Mouse (Mus musculus): ENCODE measurements around the gene Fndc5.

Fndc5 gene

DNA sequence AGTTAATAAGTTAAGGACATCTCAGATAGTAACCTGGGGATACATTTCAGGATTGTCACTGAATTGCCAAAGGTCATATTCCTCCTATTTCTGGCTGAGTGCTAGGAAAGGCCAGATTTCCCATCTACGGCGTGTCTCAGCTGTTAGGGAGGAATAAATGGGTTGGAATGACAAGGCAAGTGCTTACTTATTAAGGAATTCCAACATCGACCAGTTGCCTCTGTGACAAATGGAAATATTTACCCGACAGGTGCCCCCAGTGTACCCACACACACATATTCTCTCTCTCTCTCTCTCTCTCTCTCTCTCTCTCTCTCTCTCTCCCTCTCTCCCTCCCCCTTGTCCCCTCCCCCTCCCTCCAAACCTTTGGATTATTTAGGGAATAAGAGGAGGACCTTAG, 9.1 kb downstream of the Fndc5 start:
- in situ Hi-C loops (cut with MseI, MboI) = no loop called here

DNA sequence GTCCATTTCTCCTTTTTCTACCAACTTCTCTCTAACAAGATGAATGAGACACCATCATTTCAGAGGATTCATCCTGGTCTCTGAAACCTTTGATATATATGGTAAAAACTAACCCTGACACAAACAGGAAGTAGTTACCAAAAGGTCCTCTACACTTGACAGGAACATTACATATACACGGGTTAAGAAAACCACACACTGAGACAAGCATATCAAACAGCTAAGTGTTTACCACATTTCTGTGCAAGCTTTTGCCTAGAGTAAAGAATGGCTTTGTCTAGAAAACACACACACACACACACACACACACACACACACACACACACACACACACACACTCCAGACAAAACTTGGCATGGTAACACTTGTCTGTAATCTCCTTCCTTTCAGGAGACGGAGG, 9.6 kb downstream of the Fndc5 start:
- in situ Hi-C loops (cut with MseI, MboI) = no loop called here

DNA sequence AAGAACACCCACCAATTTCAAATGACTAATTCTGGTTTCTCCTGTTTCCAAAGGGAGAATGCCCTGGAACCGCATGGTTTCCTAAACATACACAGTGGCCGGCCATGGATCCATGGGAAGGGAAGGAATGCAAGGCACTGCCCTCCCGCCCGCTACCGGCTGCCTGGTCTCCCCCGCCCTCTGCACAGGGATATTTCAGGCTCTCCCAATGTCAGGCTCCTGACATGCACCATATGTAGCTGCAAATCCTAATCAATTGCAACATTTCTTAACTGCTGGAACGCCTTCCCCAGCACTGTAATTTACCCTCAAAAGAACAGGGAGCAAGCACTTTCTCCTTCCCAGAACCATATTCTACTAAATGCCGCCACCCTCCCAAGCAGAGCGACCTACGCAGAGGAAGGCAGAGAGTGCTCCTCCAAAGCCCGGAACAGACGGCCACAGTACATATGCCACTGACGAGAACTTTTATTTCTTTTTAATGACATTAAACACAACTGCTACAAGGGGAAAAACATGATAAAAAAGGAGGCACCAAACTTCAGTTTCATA, 10.8 kb downstream of the Fndc5 start:
- in situ Hi-C loops (cut with MseI, MboI) = no loop called here

DNA sequence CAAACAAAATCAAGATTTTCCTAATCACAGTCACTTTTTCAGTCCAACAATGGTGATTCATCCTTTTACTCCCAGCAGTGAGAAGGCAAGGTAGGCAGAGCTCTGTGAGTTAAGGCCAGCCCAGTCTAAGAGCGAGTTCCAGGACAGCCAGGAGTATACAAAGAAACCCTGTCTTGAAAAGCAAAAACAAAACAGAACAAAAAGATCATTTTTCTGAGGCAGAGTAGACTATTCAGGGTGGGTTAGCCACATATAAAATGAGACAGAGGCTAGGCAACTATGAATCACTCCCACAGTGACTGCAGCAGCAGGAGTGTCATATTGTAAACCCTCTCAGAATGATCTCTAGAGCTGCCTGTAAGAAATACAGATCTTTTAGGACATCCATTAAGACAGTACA, 12.5 kb downstream of the Fndc5 start:
- in situ Hi-C loops (cut with MseI, MboI) = no loop called here

DNA sequence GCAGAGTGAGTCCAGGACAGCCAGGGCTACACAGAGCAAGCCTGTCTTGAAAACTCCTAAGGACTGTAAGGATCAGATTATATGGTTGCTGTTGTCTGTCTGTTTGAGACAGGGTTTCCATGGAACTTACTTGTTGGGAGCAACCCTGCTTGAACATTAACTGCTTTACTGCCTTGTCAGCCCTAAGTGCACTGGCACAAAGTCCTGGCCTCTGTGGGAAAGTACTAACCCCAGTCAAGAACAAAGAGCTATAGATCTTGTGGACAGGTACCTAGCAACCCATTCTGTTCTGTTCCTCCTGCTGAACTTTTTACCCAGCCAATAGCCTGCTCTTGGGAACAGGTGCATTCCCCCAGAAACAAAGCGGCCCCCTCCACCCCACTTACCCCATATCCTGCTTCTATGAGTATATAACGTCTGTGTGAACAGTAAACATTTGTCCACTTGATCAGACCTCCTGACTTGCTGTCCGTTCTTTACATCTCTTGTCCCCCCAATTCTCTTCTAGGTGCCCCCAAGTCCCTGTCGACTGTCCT, 14.5 kb downstream of the Fndc5 start:
- in situ Hi-C loops (cut with MseI, MboI) = no loop called here

DNA sequence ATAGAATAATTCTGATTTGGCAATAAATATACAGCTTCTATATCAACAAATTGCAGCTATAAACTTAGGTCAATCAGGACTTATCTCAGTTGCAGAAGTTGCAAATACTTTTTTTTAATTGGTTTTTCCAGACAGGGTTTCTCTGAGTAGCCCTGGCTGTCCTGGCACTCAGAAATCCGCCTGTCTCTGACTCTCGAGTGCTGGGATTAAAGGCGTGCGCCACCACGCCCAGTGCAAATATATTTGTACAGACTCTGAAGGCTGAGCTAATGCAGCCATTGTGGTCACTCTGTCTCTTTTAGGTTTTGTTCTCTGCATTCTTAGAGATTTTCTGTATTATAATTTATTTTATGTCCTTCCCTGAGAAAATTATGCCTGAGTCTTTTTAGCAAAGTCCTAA, 20.7 kb downstream of the Fndc5 start:
- in situ Hi-C loops (cut with MseI, MboI) = no loop called here

DNA sequence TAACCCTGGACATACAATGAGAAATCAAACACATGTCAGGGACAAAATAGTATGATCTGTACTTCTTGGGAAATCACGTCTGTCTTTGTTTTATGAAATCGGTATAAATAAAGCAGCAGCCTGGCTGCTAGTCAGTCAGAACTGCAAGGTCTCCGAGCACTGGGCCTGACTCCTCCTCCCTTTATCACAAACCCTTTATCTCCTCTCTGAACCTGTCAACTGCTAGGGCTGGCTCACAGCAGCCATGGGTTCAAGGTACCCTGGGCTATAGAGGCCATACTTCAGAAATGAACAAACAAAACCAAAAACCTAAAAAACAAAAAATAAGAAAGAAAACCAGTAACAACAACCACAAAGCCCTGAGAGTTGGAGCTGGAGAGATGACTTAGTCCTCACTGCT, 21.8 kb downstream of the Fndc5 start:
- in situ Hi-C loops (cut with MseI, MboI) = no loop called here

DNA sequence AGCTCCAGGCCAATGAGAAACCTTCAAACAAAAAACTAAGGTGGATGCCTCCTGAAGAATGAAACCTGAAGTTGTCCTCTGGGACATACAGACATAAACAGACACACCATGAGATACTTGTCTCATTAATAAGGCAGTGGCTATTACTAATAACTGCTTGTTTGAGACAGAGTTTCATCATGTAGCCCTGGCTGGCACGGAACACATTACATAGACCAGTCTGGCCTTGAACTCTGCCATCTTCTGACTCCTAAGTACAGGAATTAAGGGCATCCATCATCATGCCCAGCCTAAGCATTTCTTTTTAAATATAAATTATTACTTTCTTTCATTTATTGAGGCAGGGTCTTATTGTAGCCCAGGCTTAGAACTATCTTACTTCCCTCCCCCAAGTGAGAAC, 24.3 kb downstream of the Fndc5 start:
- in situ Hi-C loops (cut with MseI, MboI) = no loop called here

DNA sequence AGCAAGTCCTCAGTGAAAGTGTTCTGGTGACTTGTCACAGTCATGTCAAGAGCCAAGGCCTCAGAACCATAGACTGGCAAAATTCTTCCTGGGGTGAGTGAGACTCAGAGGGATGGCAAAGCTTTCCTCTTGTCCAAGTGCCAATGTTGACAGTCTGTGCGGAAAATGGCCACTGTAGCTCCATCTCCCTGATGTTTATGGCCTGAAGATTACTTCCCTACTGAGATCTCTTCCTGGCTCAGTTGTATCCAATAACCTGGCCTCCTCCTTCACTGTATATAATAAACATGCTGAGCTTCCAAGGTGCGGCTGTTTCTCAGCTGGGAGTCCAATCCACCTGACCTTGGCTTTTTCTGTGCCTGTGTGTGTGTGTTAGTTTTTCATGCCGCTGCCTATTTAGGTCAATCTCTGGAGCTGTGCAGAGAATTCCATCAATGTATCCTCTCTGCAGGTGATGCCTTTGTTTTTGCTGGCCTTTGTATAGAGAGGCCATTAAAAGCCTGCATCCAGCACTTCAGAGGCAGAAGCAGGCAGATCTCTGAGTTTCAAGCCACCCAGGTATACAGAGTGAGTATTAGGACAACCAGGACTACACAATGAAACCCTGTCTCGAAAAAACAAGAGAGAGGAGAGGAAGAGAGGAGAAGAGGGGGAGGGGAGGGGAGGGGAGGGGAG, 24.9 kb downstream of the Fndc5 start:
- in situ Hi-C loops (cut with MseI, MboI) = no loop called here

DNA sequence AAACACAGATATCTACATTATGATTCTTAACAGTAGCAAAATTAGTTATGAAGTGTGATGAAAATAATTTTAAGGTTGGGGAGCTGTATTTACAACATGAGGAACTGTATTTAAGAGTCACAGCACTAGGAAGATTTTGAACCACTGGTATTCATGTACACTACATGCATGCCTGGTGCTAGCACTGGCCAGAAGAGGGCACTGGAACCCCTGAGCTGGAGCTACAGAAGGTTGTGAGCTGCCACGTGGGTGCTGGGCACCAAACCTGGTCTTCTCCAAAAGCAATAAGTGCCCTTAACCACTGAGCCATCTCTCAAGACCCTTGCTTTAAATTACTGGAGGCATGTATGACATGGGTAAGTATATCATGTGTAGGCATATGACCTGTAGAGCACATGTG, 35.7 kb downstream of the Fndc5 start:
- in situ Hi-C loops (cut with MseI, MboI) = no loop called here

DNA sequence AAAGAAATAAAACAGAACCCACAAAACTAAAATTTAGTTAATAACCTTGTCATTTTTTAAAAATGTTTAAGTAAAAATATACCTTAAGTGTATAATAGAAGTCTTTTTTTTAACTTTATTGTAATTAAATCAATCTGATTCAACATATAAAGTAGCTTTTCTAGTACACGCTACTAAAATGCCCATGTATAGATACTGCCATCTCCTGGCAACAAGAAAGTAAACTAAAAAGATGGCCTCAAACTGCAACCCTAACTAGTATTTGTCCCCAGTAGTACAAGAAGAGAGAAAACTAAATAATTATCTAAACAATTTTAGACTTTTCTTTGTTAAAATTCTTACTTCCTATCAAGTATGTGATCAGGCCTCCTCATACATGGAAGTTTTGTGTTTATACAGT, 42.8 kb downstream of the Fndc5 start:
- in situ Hi-C loops (cut with MseI, MboI) = no loop called here

DNA sequence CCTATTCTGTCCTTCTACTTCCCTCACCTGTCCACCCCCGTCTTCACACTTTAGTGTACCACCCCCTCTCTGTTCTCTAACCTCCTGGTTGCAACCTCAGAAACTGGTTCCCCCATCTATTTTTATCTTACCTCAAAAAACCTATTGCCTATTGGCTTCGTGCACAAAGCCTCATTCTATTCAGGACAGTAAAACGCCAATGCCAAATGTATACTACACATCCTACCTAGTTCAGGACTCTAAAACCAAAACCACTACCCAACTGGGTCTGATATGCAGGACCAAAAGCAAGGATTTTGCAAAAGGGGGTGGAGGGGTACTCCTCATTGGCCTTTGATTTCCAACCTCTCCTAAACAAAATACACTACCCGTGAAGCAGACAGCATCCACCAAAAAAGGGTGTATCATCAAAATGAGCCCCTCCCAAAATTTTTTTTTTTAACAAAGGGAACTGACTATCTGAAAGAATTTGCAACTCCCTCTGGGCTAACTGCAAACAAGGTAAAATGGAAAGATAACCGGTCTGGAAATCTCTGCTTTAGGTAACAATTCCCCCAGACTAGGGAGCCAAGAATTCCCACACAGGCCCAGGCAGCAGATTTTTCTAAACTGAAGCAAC, 51.4 kb downstream of the Fndc5 start:
- in situ Hi-C loops (cut with MseI, MboI) = no loop called here

DNA sequence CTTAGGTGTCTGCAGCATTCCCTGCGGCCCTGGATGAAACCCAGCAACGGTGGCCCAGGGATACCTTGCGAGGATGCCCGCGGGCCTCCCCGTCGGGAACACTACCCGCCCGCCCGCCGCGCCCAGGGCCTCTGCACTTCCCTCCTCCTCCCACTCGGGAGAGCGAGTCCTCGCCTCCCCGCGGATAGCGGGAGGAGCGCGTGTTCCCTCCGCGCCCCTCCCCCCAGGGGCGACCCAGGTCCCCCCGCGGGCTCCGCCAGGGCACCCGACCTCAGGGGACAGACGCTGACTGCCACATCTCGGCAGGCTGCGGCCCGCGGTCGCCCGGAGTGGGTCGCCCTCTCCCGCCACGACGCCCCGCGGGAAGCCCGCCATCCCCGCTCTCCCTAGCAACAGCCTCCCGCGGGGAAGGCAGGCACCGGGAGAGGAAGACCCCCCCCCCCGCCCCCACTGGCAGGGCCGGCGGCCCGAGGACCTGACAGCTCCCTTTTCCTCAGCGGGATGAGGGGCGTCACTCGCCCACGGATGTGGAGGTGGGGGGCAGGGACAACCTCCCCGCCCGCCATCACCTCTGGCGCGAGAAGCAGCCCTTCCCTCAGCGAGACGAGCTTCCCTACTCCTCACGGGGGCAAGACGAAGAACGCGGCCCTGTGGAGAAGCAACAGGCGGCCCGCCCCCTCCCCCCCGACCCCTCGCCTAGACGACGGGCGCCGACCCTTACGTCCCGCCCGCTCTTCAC, 52.2 kb downstream of the Fndc5 start:
- in situ Hi-C loops (cut with MseI, MboI) = no loop called here

DNA sequence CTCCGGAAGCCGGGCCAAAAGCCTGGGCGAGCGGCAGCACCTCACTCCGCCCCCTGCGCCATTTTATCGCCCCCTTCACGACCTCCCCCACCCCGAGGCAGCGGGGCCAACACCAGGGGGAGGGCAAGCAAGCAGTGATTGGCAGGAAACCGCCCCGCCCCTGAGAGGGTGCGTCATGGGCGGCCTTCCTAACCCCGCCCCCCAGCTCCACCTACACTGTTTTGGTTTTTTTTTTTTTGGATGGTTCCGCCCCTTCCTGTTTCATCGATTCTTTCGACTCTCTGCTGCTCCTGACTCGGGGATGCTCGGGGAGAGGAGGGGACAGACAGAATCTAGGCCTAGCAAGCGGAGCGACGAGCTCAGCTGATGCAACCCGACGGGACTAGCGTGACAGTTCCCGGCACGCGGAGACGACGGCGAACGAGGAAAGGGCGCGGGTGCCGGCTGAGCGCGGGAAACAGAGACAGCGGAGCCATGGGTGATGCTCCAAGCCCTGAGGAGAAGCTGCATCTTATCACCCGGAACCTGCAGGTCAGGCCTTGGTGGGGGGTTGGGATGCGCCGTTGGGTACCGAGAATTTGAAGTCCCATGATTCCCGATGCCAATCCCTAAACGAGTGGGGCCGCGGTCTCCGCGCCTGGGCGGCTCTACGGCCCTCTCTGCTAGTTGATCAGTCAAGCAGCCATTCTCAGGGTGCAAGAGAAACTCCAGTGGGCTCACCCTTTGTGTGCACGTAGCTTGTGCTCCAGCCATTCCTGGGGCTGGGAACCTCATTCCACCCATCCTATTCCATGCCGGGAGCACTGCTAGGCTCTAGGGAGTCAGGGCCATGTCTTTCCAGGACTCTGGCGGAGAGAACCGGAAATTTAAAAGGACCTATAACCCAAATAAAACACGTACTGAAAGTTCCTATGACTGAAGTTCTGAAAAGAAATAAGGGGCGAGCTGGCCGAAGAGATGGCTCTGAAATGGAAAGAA, 53.0 kb downstream of the Fndc5 start, which contains the start of the genes S100pbp and Yars:
Gene S100pbp (minus strand): TSS at position 186 of the 978 bp plus-strand sequence.
Gene Yars (plus strand): TSS at position 219 of the 978 bp plus-strand sequence.
- in situ Hi-C loops (cut with MseI, MboI) = no loop called here

DNA sequence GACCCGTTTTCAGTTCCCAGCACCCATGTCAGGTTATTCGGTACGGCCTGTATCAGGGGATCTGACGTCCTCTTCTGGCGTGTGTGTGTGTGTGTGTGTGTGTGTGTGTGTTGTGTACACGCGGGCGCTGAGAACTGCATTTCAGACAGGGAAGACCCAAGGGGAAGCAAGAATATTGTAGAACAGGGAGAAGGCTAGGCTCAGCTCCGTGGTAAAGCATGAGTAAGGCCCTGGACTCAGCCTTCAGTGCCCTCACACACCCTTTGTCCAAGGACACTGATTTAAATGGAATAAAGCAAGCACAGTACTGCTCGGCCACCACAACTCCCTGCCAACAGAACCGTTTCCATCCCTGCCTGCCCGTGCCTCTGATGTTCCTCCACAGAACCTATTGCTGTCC, 53.7 kb downstream of the Fndc5 start:
- in situ Hi-C loops (cut with MseI, MboI) = no loop called here

DNA sequence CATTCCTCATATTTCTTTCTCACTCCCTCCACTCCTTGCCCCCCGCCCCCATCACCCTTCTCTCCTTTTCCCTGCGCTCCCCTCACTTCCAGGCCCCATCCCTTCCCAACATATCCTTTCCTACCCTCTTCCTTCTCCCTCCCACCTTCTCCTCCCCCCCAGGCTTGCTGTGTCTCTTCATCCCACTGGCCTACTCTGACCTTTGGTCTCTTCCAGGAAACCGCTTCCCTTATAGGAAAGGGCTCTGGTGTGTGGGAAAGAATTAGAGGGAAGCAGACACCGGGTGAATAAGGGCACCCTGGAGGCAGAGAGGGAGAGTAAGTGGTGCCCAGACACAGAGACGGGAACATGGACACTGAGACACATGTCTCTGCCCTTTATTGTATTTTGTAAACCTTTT, 54.9 kb downstream of the Fndc5 start:
- in situ Hi-C loops (cut with MseI, MboI) = no loop called here
